Comparison of ENCODE assay signal across 15 mouse cellular contexts in genomic region chr1:84443050-84443449, GRCm38 (mm10).
"Had no signal": no experiment of that assay in that cellular context is flagged by ENCODE, and none has a peak within 500 bp of the region (broad histone marks: within the 10 kb centered on the region; RNA-seq: fewer than 3 reads in every experiment).

No protein-coding gene starts in this region.

- H3K27ac ChIP-seq: kidney, postnatal 0 days; left cerebral cortex, adult 2 months; limb, embryonic 10.5 days; liver, embryonic 15.5 days; midbrain, embryonic 13.5 days had no signal

- ATAC-seq: lung, postnatal 0 days; midbrain, embryonic 13.5 days had no signal

- H3K9ac ChIP-seq: liver, embryonic 15.5 days; midbrain, embryonic 13.5 days had no signal

- H3K4me1 ChIP-seq: limb, embryonic 10.5 days; liver, embryonic 15.5 days; midbrain, embryonic 13.5 days had no signal

- H3K9me3 ChIP-seq: limb, embryonic 10.5 days; liver, embryonic 15.5 days; midbrain, embryonic 13.5 days had no signal

- DNase-seq: kidney, adult 11 months; kidney, adult 9 months; kidney, postnatal 36 days; lung, adult 2 months; retina, postnatal 1 day; spleen, adult 18-20 months; thymus, adult 18-20 months; thymus, postnatal 14 days had no signal

- H3K4me2 ChIP-seq: liver, embryonic 11.5 days; liver, embryonic 15.5 days; midbrain, embryonic 13.5 days had no signal

- H3K27me3 ChIP-seq: liver, embryonic 15.5 days; midbrain, embryonic 13.5 days had no signal

- H3K4me3 ChIP-seq: left cerebral cortex, adult 2 months; limb, embryonic 10.5 days; liver, embryonic 15.5 days; midbrain, embryonic 13.5 days had no signal

- H3K36me3 ChIP-seq: limb, embryonic 10.5 days; liver, embryonic 15.5 days had no signal
